Mouse (Mus musculus) layer of hippocampus, postnatal 14 days (tissue): ENCODE data around the gene Spata33. TPM values are rescaled to one million over a fixed set of nuclear protein-coding genes. Genes with fewer than 3 reads are reported as not detected.

Source experiments
- DNase-seq, 2 experiments: peaks; one replicate each; pipeline ENCODE4 v3.0.0; 2021 to 2022; ENCODE audit warnings: low spot score in 2 of 2, mixed read lengths in 1 of 2
- total RNA-seq, 2 experiments: library from RNA; stranded (reverse); gene quantifications; 2 replicates each; pipeline ENCODE4 v1.2.3; 2021

Spata33 gene
- total RNA-seq, 2 experiments from 2014 or later, result 9.5 to 10.6 TPM

- DNase-seq, result no peak
These were observed 55.5 kb downstream of the Spata33 start for GRCm38 (mm10) chr8:123267926-123268656.

GRCm38 (mm10) chr8:123271147-123271546 lies 58.5 kb downstream of the Spata33 start:
- DNase-seq, result no peak

Other genes starting within 250 kb of the Spata33 start
- gene Ankrd11, start 170.6 kb upstream of the Spata33 start, total RNA-seq, result 100 to 1,000 TPM; 152 to 159 TPM
- gene Spg7, start 149.9 kb upstream of the Spata33 start, total RNA-seq, result 10 to 100 TPM; 64.7 to 81.9 TPM
- gene Rpl13, start 110.5 kb upstream of the Spata33 start, total RNA-seq, result 100 to 1,000 TPM; 390 to 435 TPM
- gene Cpne7, start 95.5 kb upstream of the Spata33 start, total RNA-seq, result 100 to 1,000 TPM; 319 to 359 TPM
- gene Sult5a1, start 54.5 kb upstream of the Spata33 start, total RNA-seq, result 1 to 10 TPM; 2.2 to 2.9 TPM
- gene Dpep1, start 26.6 kb upstream of the Spata33 start, total RNA-seq, result under 1 TPM; 0.50 to 0.71 TPM
- 100 to 1,000 TPM; 114 to 131 TPM for gene Chmp1a, start 69 bp upstream of the Spata33 start, total RNA-seq
- 10 to 100 TPM; 74.0 to 82.4 TPM for gene Cdk10, start 12.0 kb downstream of the Spata33 start, total RNA-seq
- gene Spata2l, start 23.4 kb downstream of the Spata33 start, total RNA-seq, result 100 to 1,000 TPM; 106 to 111 TPM
- 10 to 100 TPM; 22.4 to 23.3 TPM for gene Zfp276, start 41.4 kb downstream of the Spata33 start, total RNA-seq
- gene Vps9d1, start 41.5 kb downstream of the Spata33 start, total RNA-seq, result 10 to 100 TPM; 56.3 to 58.0 TPM
- gene Fanca, start 105.7 kb downstream of the Spata33 start, total RNA-seq, result 1 to 10 TPM; 2.6 to 5.3 TPM
- 10 to 100 TPM; 15.4 to 15.6 TPM for gene Spire2, start 119.9 kb downstream of the Spata33 start, total RNA-seq
- gene Tcf25, start 160.9 kb downstream of the Spata33 start, total RNA-seq, result 100 to 1,000 TPM; 490 to 516 TPM
- gene Mc1r, start 194.3 kb downstream of the Spata33 start, total RNA-seq, result under 1 TPM in 1 of 2 experiments, not detected in 1; 0.10 TPM
- gene Tubb3, start 198.6 kb downstream of the Spata33 start, total RNA-seq, result 100 to 1,000 TPM; 559 to 591 TPM
- 10 to 100 TPM; 72.0 to 78.2 TPM for gene Def8, start 210.7 kb downstream of the Spata33 start, total RNA-seq